Mouse (Mus musculus): ENCODE measurements around the gene Galnt13.

GRCm38 (mm10) chr2:54527073-54527472 is 91.0 kb downstream of the Galnt13 start:
- no peak for TF ChIP-seq CTCF (IDR thresholded peaks at IDR 0.05; ENCODE audit: low read depth)
- no peak for TF ChIP-seq EP300 (IDR thresholded peaks at IDR 0.05; ENCODE audit: low read depth)
